Mouse (Mus musculus): ENCODE measurements around the gene Ddx42.

The Ddx42 gene

GRCm38 (mm10) chr11:106201337-106202122 is 15.2 kb upstream of the Ddx42 start:
- DNase-seq (ENCODE audit: low spot score in 2 of 2) = no peak

DNA sequence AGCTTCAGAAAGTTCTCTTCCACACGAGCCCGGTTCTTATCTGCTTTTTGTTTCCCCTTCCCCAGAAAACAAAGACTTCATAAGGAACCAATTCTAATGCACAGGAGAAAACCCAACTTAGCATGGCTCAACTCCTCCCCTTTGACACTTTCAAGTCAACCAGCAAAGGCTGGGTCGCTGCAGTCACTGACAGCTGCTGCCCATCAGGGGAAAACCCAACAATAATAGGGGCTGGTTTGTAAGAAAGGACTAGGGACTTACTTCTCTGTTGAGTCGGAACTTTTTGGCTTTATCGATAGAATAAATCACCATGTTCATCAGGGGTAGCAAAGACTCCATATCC is 14.6 kb upstream of the Ddx42 start, which contains the start of gene Strada:
Strada (minus strand) TSS at position 46 of the 343 bp plus-strand sequence.
- peak; percentile 26 to 29 for DNase-seq (ENCODE audit: low spot score in 2 of 2)

GRCm38 (mm10) chr11:106212771-106213170 is 4.0 kb upstream of the Ddx42 start:
- DNase-seq (ENCODE audit: low spot score in 2 of 2) = no peak

- no peak for DNase-seq (ENCODE audit: low spot score in 2 of 2)
These were observed 1.9 kb upstream of the Ddx42 start for GRCm38 (mm10) chr11:106214856-106215255.

DNA sequence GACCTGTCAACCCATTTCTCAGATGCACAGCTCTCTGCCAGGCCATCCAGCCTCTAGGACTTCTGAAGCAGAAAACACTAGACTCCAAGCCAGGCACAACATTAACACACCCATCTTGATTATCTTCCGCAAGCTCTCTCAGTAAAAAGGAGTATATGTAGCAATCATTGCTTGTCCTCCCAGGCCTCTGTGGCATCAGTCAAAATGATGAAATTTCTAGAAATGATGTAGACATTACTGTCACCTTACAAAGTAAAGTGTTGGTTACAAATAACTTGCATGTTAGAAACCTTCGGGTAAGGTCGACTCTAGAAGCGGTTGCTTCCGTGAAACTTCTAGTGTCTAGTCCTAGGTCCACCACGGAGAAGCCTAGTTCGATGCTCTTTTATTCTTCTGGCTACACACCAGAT is 1.3 kb upstream of the Ddx42 start:
- DNase-seq (ENCODE audit: low spot score in 2 of 2) = no peak

GRCm38 (mm10) chr11:106215927-106216729 is 598 bp upstream of the Ddx42 start, which contains the start of gene Ccdc47:
TSS of gene Ccdc47 (minus strand) at chr11:106216344.
- DNase-seq (ENCODE audit: low spot score in 2 of 2) = peak; percentile 94 to 96

- no peak for DNase-seq (ENCODE audit: low spot score in 2 of 2)
These were observed 3.9 kb downstream of the Ddx42 start for GRCm38 (mm10) chr11:106220603-106221002.

- peak; percentile 11 to 16 for DNase-seq (ENCODE audit: low spot score in 2 of 2)
These were observed 17.3 kb downstream of the Ddx42 start for GRCm38 (mm10) chr11:106233978-106234377.

DNA sequence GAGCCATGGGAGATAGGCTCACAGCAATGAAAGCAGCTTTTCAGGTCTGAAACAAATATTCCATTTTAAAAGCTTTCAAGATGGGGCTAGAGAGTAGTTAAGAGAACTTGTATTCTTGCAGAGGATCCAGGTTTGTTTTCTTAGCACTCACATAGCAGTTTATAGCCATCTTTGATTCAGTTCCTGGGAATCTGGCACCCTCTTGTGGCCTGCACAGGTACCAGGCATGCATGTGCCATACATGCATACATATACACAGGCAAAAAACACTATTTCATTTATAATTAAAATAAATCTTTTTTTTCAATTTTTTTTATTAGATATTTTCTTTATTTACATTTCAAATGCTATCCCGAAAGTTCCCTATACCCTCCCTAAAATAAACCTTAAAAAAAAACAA is 30.1 kb downstream of the Ddx42 start:
- DNase-seq (ENCODE audit: low spot score in 2 of 2) = peak in 1 of 2 experiments; percentile 30

GRCm38 (mm10) chr11:106249326-106249725 is 32.6 kb downstream of the Ddx42 start:
- DNase-seq (ENCODE audit: low spot score in 2 of 2) = no peak

DNA sequence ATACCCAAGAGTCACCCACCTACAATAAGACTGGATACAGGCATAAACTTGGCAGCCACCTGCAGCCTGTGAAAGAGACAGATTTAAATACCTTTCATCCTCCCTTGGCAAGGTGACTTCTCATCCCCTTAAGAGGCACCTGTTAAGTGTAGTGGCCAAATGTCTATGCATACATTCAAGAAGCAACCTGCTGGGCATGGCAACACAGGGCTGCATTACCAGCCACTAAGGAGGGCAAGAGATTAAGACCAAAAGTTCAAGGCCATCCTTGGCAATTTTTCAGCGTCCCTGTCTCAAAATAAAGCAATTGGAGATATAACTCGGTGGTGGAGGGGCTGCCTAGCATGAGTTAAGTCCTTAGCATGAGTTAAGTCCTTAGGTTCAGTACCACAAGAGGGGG is 38.0 kb downstream of the Ddx42 start:
- no peak for DNase-seq (ENCODE audit: low spot score in 2 of 2)

GRCm38 (mm10) chr11:106255174-106255573 is 38.4 kb downstream of the Ddx42 start:
- DNase-seq (ENCODE audit: low spot score in 2 of 2) = no peak

GRCm38 (mm10) chr11:106255685-106256451 is 39.1 kb downstream of the Ddx42 start, which contains the start of the genes Ftsj3 and Psmc5:
TSS of gene Ftsj3 (minus strand) at chr11:106256079.
TSS of gene Psmc5 (plus strand) at chr11:106256154.
- DNase-seq (ENCODE audit: low spot score in 2 of 2) = peak; percentile 96 to 97

DNA sequence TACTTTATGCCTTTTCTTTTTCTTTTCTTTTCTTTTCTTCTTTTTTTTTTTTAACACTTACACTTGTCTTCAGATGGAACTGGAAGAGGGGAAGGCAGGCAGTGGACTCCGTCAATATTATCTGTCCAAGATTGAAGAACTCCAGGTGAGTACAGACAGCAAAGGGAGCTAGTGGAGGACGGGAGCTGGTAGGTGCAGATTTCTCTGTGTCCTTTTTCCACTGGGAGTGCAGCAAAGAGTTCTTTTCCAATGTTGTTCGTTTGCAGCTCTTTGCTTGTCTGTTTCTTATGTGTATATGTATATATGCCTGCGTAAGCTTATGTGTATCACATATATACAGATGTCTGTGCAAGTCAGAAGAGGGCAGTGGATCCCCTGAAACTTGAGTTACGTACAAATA is 40.0 kb downstream of the Ddx42 start:
- DNase-seq (ENCODE audit: low spot score in 2 of 2) = no peak

DNA sequence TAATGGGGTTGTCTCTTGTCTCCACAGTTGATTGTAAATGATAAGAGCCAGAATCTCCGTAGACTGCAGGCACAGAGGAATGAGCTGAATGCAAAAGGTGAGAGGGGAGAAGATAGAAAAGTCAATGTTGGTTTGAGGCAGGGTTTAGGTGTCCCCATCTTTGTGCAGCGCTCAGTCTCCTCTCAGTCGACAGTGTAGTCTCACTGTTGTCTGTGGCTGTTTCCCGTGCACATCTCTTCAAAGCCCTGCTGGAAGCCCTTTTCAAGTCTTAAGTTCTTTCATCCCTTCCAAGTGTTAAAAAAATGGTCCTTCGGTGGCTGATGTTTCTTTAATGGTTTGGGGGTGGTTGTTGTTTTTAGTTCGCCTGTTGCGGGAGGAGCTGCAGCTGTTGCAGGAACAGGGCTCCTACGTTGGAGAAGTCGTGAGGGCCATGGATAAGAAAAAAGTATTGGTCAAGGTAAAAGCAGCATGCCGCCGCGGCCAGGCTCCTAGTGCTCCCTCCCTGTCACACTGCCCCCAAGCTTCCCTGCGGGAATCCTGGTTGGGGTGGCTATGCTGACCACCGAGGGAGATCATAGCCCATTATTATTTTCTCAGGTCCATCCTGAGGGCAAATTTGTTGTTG is 44.2 kb downstream of the Ddx42 start:
- no peak for DNase-seq (ENCODE audit: low spot score in 2 of 2)

- DNase-seq (ENCODE audit: low spot score in 2 of 2) = no peak
These were observed 47.2 kb downstream of the Ddx42 start for GRCm38 (mm10) chr11:106263963-106264362.

GRCm38 (mm10) chr11:106264988-106265387 is 48.3 kb downstream of the Ddx42 start:
- no peak for DNase-seq (ENCODE audit: low spot score in 2 of 2)

- DNase-seq (ENCODE audit: low spot score in 2 of 2) = no peak
These were observed 48.8 kb downstream of the Ddx42 start for GRCm38 (mm10) chr11:106265570-106265969.

DNA sequence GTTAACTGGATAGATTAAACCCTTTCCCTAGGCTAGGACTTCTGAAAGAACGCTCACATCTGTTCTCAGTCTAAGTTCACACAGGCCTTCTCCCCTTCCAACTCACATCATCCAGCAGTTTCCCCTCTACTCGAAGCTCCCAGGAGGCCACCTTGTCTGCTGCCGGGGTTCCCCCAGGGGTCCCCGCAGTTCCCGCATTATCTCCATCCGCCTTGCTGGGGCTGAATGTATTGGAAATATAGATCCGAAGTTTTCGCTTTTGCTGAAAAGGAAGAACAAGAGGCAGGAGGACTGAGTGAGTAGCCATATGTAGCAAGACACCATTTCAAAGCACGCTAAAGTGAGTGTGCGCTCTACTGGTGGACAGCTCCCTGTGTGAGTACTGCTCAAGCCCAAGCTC is 49.7 kb downstream of the Ddx42 start:
- DNase-seq (ENCODE audit: low spot score in 2 of 2) = no peak

DNA sequence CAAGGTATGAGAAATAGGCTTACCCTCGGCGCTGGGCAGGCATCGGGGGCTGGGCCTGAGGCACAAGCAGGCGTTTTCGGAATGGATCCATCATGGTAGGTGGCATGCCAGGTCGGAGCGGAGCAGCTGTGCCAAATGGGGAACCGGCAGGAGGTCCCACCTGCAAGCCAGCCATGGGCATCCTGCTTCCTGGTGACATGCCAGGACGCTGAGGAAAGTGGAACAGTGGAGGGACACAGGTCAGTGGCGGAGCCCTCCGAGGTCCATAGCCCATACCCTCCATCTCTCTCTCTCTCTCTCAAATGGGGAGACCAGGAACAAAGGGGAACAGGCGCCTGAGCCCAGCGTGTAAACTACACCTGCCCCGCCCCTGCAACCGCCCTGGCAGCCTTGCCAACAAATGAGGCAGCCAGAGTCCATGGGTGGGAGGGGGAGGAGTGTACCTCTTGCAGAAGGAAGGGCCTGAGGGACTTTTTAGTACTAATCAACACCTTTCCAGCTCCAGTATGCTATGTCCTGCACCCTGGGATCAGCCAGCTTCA is 50.7 kb downstream of the Ddx42 start:
- no peak for DNase-seq (ENCODE audit: low spot score in 2 of 2)

- DNase-seq (ENCODE audit: low spot score in 2 of 2) = no peak
These were observed 51.1 kb downstream of the Ddx42 start for GRCm38 (mm10) chr11:106267871-106268270.

Measured in natural killer cell, adult 2 months (primary cell).